Mouse (Mus musculus) liver, embryonic 13.5 days (tissue): ENCODE measurements at regions not wholly inside any gene's neighbourhood (a gene's known extent, or its start where the extent isn't known, plus 50 kb on each side); places are given as distances from the start of the nearest gene placed in this dataset.

ENCODE experiments used
- ATAC-seq: fragments of 200-750 bp; cut with Nextera tagmentation; 2 replicates; pipeline ENCODE4 v1.8.0; 2017; ENCODE audit warnings: low read depth, mild to moderate bottlenecking, moderate number of reproducible peaks, moderate library complexity
- DNase-seq: peaks from one replicate; pipeline ENCODE4 v3.0.0; 2022
- H3K27ac ChIP-seq: fragments of 300-500 bp; sonication (generic); 2 replicates; pipeline ENCODE4 v1.5.1; 2015; ENCODE audit warnings: moderate library complexity, mild to moderate bottlenecking, inconsistent platforms
- H3K27me3 ChIP-seq: fragments of 300-500 bp; sonication (generic); 2 replicates; pipeline ENCODE4 v1.6.1; 2015; ENCODE audit warnings: mild to moderate bottlenecking, inconsistent platforms
- H3K36me3 ChIP-seq: fragments of 300-500 bp; sonication (generic); 2 replicates; pipeline ENCODE4 v1.6.1; 2015; ENCODE audit warnings: mild to moderate bottlenecking, inconsistent platforms
- H3K4me1 ChIP-seq: fragments of 300-500 bp; sonication (generic); replicated peaks from 2 replicates; pipeline ENCODE4 v1.6.1; 2015; ENCODE audit warnings: inconsistent platforms
- H3K4me2 ChIP-seq: fragments of 300-500 bp; sonication (generic); 2 replicates; pipeline ENCODE4 v1.6.1; 2015; ENCODE audit warnings: inconsistent platforms, mild to moderate bottlenecking, moderate library complexity
- H3K4me3 ChIP-seq: fragments of 300-500 bp; sonication (generic); replicated peaks from 2 replicates; pipeline ENCODE4 v1.5.1; 2015; ENCODE audit warnings: mild to moderate bottlenecking, inconsistent platforms
- H3K9ac ChIP-seq: fragments of 300-500 bp; sonication (generic); 2 replicates; pipeline ENCODE4 v1.6.1; 2015; ENCODE audit warnings: mild to moderate bottlenecking, inconsistent platforms
- H3K9me3 ChIP-seq: fragments of 300-500 bp; sonication (generic); replicated peaks from 2 replicates; pipeline ENCODE4 v1.6.1; 2016; ENCODE audit warnings: inconsistent platforms
- WGBS: fragments of 180-500 bp; shearing (Covaris S2); methylation state at CpG from one replicate; pipeline ENCODE4 v1.1.7; 2015; ENCODE audit not compliant: insufficient replicate concordance; 5-methylcytosine and 5-hydroxymethylcytosine counted together

DNA sequence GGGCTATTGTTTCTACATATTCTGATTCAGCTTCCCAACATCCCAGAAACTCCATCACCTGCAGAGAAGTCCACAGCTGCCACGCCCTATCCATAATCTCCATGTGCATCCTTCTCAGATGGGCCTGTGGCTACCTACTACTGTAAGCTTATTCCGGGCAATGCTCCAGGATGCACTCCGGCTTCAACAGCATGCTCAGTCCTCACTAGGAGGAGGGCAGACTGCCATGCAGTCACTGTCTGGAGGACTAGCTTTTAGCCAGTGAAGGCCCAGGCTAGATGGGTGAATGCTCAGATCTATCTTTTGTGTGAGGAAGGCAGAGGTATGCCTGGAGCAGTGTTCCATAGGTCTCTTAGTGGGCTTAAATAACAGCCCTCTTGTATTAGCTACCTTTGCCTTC lies 124.7 kb downstream of the Gm19935 start:
- H3K4me3 ChIP-seq: no peak overlapping the region
- WGBS: 67% methylated on average over 3 of the region's 3 CpGs

GRCm38 (mm10) chr8:90685076-90685475 lies 132.1 kb downstream of the Gm19935 start:
- Histone ChIP-seq H3K9ac (no peak overlapping the region), H3K4me3 (no peak overlapping the region), H3K4me1 (no peaks in the 10 kb centered on the region), H3K36me3 (no peaks in the 10 kb centered on the region), H3K27ac (no peak overlapping the region), H3K4me2 (no peak overlapping the region), H3K9me3 (no peaks in the 10 kb centered on the region), H3K27me3 (no peaks in the 10 kb centered on the region)
- ATAC-seq (no peak), DNase-seq (no peak)
- WGBS: 73% methylated on average over 2 of the region's 2 CpGs

More for the DNA sequence above, 124.7 kb downstream of the Gm19935 start:
- no peak overlapping the region for H3K4me2 ChIP-seq
- no peaks in the 10 kb centered on the region for H3K4me1 ChIP-seq
- ATAC-seq (no peak), DNase-seq (no peak)
- H3K9me3 ChIP-seq: no peaks in the 10 kb centered on the region
- no peak overlapping the region for H3K27ac ChIP-seq
- H3K27me3 ChIP-seq: no peaks in the 10 kb centered on the region
- no peaks in the 10 kb centered on the region for H3K36me3 ChIP-seq
- no peak overlapping the region for H3K9ac ChIP-seq

GRCm38 (mm10) chr8:90670471-90671057 lies 146.6 kb downstream of the Gm19935 start:
- Histone ChIP-seq H3K27me3 (no peaks in the 10 kb centered on the region), H3K4me3 (no peak overlapping the region), H3K36me3 (no peaks in the 10 kb centered on the region), H3K4me1 (no peaks in the 10 kb centered on the region), H3K27ac (no peak overlapping the region), H3K4me2 (peak overlapping the region; percentile 28; the same call in 1 of the 2 replicates), H3K9ac (no peak overlapping the region), H3K9me3 (no peaks in the 10 kb centered on the region)
- no peak for DNase-seq
- ATAC-seq: no peak
- 7% methylated on average over 14 of the region's 14 CpGs for WGBS

DNA sequence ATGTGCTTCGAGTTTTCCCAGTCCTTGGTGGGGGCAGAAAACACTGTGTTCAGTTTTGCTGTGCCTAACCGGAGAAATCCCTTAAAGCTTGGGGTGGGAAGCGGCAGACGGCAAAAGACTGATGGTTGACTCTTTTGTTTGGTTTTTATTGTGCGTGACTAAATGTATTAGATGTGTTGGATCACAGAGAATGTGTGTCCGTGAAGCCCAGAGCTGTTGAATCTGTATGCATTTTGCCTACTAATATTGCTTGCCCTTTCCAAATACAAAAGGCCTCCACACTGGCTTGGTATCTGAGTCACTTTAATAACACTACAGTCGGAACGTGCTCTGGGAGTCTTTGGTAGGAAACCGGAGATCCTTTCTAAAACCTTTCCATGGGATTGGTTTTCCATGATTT lies 147.8 kb downstream of the Gm19935 start:
- no peak for ATAC-seq
- Histone ChIP-seq H3K4me3 (no peak overlapping the region), H3K27ac (no peak overlapping the region), H3K4me1 (no peaks in the 10 kb centered on the region), H3K9me3 (no peaks in the 10 kb centered on the region), H3K27me3 (no peaks in the 10 kb centered on the region), H3K36me3 (no peaks in the 10 kb centered on the region), H3K9ac (no peak overlapping the region), H3K4me2 (no peak overlapping the region)
- DNase-seq: no peak
- WGBS: 70% methylated on average over 9 of the region's 9 CpGs

- Histone ChIP-seq H3K4me2 (no peak overlapping the region), H3K27me3 (no peaks in the 10 kb centered on the region), H3K9ac (no peak overlapping the region), H3K36me3 (no peaks in the 10 kb centered on the region), H3K27ac (no peak overlapping the region), H3K4me1 (no peaks in the 10 kb centered on the region), H3K9me3 (peaks cover 8% of the 10 kb centered on the region; the same call in 1 of the 2 replicates), H3K4me3 (no peak overlapping the region)
- 28% methylated on average over 3 of the region's 3 CpGs for WGBS
- no peak for DNase-seq
- ATAC-seq: no peak
These were observed 158.1 kb downstream of the Gm19935 start for GRCm38 (mm10) chr8:90659066-90659465.

DNA sequence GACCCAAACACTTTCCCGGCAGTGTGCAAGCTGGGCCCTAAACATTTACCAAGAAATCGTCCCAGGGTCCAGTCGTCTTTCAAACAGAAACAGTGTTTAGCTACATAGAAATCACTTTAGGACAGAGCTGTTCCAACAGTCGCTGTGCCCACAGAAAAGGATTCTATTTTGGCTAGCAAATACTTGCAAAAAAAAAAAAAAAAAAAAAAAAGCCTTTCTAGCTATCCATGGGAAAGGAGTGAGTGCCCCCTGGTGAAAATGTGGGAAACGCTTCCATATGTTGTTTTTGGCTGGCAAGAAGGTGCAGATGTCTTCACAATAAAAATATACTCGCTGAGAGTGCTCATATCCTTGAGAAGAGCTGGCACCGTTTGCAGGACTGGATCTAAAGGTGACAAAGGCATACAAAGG lies 159.5 kb downstream of the Gm19935 start:
- H3K4me2 ChIP-seq: no peak overlapping the region
- 30% methylated on average over 7 of the region's 7 CpGs for WGBS
- H3K36me3 ChIP-seq: no peaks in the 10 kb centered on the region
- H3K9ac ChIP-seq: no peak overlapping the region
- ATAC-seq (no peak), DNase-seq (no peak)
- no peak overlapping the region for H3K27ac ChIP-seq
- peaks cover 7% of the 10 kb centered on the region; the same call in 1 of the 2 replicates for H3K9me3 ChIP-seq
- no peak overlapping the region for H3K4me3 ChIP-seq
- no peaks in the 10 kb centered on the region for H3K4me1 ChIP-seq
- no peaks in the 10 kb centered on the region for H3K27me3 ChIP-seq

- 54% methylated on average over 5 of the region's 5 CpGs for WGBS
- H3K27ac ChIP-seq: no peak overlapping the region
- no peaks in the 10 kb centered on the region for H3K36me3 ChIP-seq
- no peak for DNase-seq
- ATAC-seq: no peak
- no peak overlapping the region for H3K4me2 ChIP-seq
- no peaks in the 10 kb centered on the region for H3K4me1 ChIP-seq
- no peaks in the 10 kb centered on the region for H3K27me3 ChIP-seq
- no peak overlapping the region for H3K9ac ChIP-seq
- H3K9me3 ChIP-seq: peaks cover 3% of the 10 kb centered on the region; the same call in 1 of the 2 replicates
- no peak overlapping the region for H3K4me3 ChIP-seq
These were observed 160.1 kb downstream of the Gm19935 start for GRCm38 (mm10) chr8:90657116-90657515.

DNA sequence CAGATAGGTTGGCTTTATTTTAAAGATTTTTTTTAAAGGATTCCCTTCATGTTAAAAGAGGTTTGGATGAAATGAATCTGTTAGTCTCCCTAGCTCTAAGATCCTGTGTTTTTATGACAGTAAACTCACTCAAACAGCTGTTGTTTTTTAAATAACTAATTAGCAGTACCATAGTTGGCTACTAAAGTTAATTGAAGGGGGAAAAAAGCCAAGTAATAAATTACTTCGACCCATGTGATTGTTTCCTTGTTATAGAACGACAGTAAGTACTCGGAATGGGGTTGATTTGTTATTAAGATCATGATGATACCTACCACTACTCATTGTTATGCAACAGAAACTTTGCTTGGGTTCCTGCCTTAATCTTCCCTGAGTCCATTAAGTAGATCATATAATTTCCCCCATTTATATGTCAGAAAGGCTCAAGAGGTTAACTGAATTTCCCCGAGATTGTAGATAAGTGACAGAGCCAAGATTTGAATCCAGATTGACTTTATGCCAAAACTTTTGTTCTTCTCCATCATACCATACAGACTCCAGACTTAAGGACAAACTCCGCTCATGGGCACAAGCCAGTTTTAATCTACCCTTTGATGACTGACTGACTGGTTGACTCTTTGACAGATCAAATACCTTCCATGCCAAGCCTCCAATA lies 160.6 kb downstream of the Gm19935 start:
- DNase-seq (no peak), ATAC-seq (no peak)
- no peak overlapping the region for H3K9ac ChIP-seq
- WGBS: 59% methylated on average over 5 of the region's 5 CpGs
- no peaks in the 10 kb centered on the region for H3K36me3 ChIP-seq
- H3K4me1 ChIP-seq: no peaks in the 10 kb centered on the region
- H3K4me2 ChIP-seq: no peak overlapping the region
- no peaks in the 10 kb centered on the region for H3K27me3 ChIP-seq
- no peak overlapping the region for H3K4me3 ChIP-seq
- no peaks in the 10 kb centered on the region; the same call in 1 of the 2 replicates for H3K9me3 ChIP-seq
- no peak overlapping the region for H3K27ac ChIP-seq

DNA sequence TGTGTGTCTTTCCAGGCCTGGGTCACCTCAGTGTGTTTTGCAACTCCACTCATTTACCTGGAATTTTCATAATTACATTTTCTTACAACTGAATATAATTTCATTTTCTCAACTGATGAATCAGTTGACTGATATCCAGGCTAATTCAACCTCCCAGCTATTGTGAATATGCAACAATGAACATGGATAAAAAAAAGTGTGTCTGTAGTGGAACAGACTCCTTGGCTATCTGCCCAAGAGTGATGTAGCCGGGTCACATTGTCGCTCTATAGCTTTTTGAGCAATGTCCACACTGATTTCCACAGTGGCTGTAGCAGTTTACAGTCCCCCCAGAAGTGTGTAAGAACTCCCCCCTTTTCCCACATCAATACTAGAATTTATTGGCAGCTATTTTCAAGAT lies 162.4 kb downstream of the Gm19935 start:
- Histone ChIP-seq H3K4me3 (no peak overlapping the region), H3K9ac (no peak overlapping the region), H3K27ac (no peak overlapping the region), H3K9me3 (no peaks in the 10 kb centered on the region), H3K36me3 (no peaks in the 10 kb centered on the region), H3K27me3 (no peaks in the 10 kb centered on the region), H3K4me1 (no peaks in the 10 kb centered on the region), H3K4me2 (no peak overlapping the region)
- ATAC-seq (no peak), DNase-seq (no peak)
- 83% methylated on average over 2 of the region's 2 CpGs for WGBS

DNA sequence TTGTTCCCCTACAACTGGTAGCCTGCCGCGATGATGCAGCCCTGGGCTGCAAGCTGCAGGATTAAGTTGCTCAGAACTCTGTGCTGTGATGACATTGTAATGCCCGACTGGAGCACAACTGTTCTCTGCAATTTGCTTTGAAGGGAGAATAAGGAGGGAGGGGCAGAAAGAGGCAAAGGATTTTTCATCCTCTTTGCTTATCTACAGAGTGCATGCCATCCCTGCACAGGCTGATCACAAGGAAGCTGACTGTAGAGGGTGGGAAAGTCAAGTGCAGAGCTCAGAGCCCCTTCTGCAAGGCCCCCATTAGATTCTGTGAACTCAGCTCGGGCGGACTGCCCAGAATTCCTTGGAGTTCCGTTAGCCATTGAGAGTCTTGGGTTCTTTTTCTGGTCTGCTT lies 174.8 kb downstream of the Gm19935 start:
- Histone ChIP-seq H3K4me2 (no peak overlapping the region), H3K9me3 (0 out of 2 replicates have a peak, but pooled peaks cover 7% of the 10 kb centered on the region), H3K36me3 (no peaks in the 10 kb centered on the region), H3K4me1 (no peaks in the 10 kb centered on the region), H3K27me3 (no peaks in the 10 kb centered on the region), H3K27ac (no peak overlapping the region), H3K9ac (no peak overlapping the region), H3K4me3 (no peak overlapping the region)
- WGBS: 54% methylated on average over 6 of the region's 6 CpGs
- DNase-seq (no peak), ATAC-seq (no peak)

DNA sequence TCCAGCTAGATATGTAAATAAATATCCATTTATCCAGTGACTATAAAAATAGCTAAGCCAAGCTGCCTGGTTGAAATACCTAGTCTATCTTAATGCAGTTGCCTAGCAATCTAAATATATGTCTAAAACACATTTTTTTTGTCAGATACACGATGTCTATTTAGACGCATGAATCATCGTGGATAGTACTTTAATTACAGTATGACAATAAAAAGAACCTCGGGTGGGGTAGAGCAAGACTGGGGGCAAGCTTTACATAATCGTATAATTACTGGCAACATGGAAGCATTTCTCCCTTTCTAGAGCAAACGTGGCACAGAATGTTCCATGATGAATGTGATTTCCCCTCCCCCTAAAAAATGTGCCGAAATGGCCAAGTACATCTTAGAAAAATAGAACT lies 180.4 kb downstream of the Gm19935 start:
- ATAC-seq: no peak
- Histone ChIP-seq H3K4me3 (no peak overlapping the region), H3K27ac (no peak overlapping the region), H3K4me1 (no peaks in the 10 kb centered on the region), H3K27me3 (no peaks in the 10 kb centered on the region), H3K4me2 (no peak overlapping the region), H3K36me3 (no peaks in the 10 kb centered on the region), H3K9me3 (no peaks in the 10 kb centered on the region), H3K9ac (no peak overlapping the region)
- DNase-seq: no peak
- WGBS: 67% methylated on average over 7 of the region's 7 CpGs
